Comparison of ENCODE assay signal across 8 mouse cellular contexts in genomic region chr7:128003688-128004087, GRCm38 (mm10). TPM values are rescaled to one million over a fixed set of nuclear protein-coding genes. Genes with fewer than 3 reads are reported as not detected.
A peak's percentile ranks its signal among the peaks of the same experiment; 100 is the strongest.
DNase-seq lines count a peak whose midpoint lies in the region; ATAC-seq lines count a peak whose summit lies in the region.

TSS of gene Trim72 (plus strand) at chr7:128003949.

- H3K4me1 ChIP-seq in forebrain, embryonic 11.5 days (replicated peaks; ENCODE audit: control insufficient read depth, insufficient read depth, low read length) = peaks cover 4% of the 10 kb centered on the region; the same call in 1 of the 2 replicates
- no peaks in the 10 kb centered on the region for H3K4me1 ChIP-seq in forebrain, embryonic 15.5 days
- H3K4me1 ChIP-seq in limb, embryonic 11.5 days (ENCODE audit: control insufficient read depth, insufficient read depth, low read length) = peaks cover 13% of the 10 kb centered on the region; the same call in 1 of the 2 replicates

- peak within 1 kb of the TSS; percentile 27; the same call in 1 of the 2 replicates for H3K4me2 ChIP-seq in forebrain, embryonic 11.5 days (ENCODE audit: low read depth, low read length, severe bottlenecking)
- H3K4me2 ChIP-seq in forebrain, embryonic 15.5 days (replicated peaks) = no peak within 1 kb of the TSS
- H3K4me2 ChIP-seq in limb, embryonic 11.5 days (ENCODE audit: low read depth, severe bottlenecking) = peak within 1 kb of the TSS; percentile 42

- no peak within 1 kb of the TSS for H3K27ac ChIP-seq in forebrain, embryonic 11.5 days (ENCODE audit: low read depth, low read length)
- no peak within 1 kb of the TSS for H3K27ac ChIP-seq in forebrain, embryonic 15.5 days (replicated peaks)
- no peak within 1 kb of the TSS for H3K27ac ChIP-seq in limb, embryonic 11.5 days (replicated peaks; ENCODE audit: low read depth, low read length)

- 98% methylated on average over 2 of the region's 2 CpGs for WGBS in forebrain, embryonic 11.5 days
- WGBS in forebrain, embryonic 15.5 days = 94% methylated on average over 2 of the region's 2 CpGs
- 93% methylated on average over 2 of the region's 2 CpGs for WGBS in limb, embryonic 11.5 days

- no peak within 1 kb of the TSS for H3K9ac ChIP-seq in forebrain, embryonic 11.5 days (ENCODE audit: low read length)
- no peak within 1 kb of the TSS for H3K9ac ChIP-seq in forebrain, embryonic 15.5 days (replicated peaks)
- peak within 1 kb of the TSS; percentile 47; the same call in 1 of the 2 replicates for H3K9ac ChIP-seq in limb, embryonic 11.5 days (ENCODE audit: low read length)

- no peaks in the 10 kb centered on the region for H3K36me3 ChIP-seq in forebrain, embryonic 11.5 days (ENCODE audit: control insufficient read depth, insufficient read depth, low read length)
- H3K36me3 ChIP-seq in forebrain, embryonic 15.5 days = no peaks in the 10 kb centered on the region
- no peaks in the 10 kb centered on the region for H3K36me3 ChIP-seq in limb, embryonic 11.5 days (ENCODE audit: control insufficient read depth, insufficient read depth, low read length)

- no peak within 1 kb of the TSS for H3K4me3 ChIP-seq in forebrain, embryonic 11.5 days (ENCODE audit: low read depth, low read length)
- H3K4me3 ChIP-seq in forebrain, embryonic 15.5 days = no peak within 1 kb of the TSS
- H3K4me3 ChIP-seq in limb, embryonic 11.5 days (ENCODE audit: low read depth, low read length) = no peak within 1 kb of the TSS

- no peak for DNase-seq in forebrain, embryonic 11.5 days (ENCODE audit: low spot score)
- DNase-seq in cerebellum, adult 8-10 months = peak; percentile 66
- peak; percentile 73 to 78 for DNase-seq in heart, adult 9 months (ENCODE audit: low spot score in 2 of 2)
- DNase-seq in limb, embryonic 11.5 days (ENCODE audit: low spot score) = no peak
- no peak for DNase-seq in spleen, postnatal 4 days (ENCODE audit: low spot score in 2 of 2)
- DNase-seq in kidney, postnatal 25 days = no peak
- DNase-seq in thymus, postnatal 36 days = no peak

- no peaks in the 10 kb centered on the region for H3K27me3 ChIP-seq in forebrain, embryonic 11.5 days (ENCODE audit: control insufficient read depth, insufficient read depth, low read length)
- 0 out of 2 replicates have a peak, but pooled peaks cover 8% of the 10 kb centered on the region for H3K27me3 ChIP-seq in forebrain, embryonic 15.5 days
- no peaks in the 10 kb centered on the region for H3K27me3 ChIP-seq in limb, embryonic 11.5 days (ENCODE audit: control insufficient read depth, insufficient read depth, low read length)

- no peak for ATAC-seq in forebrain, embryonic 11.5 days (replicated peaks; ENCODE audit: low FRiP score)
- ATAC-seq in forebrain, embryonic 15.5 days (replicated peaks) = no peak
- no peak for ATAC-seq in limb, embryonic 11.5 days (ENCODE audit: insufficient number of reproducible peaks, low FRiP score, low TSS enrichment, low read depth)

- H3K9me3 ChIP-seq in forebrain, embryonic 11.5 days (ENCODE audit: control insufficient read depth, low read length) = no peaks in the 10 kb centered on the region
- no peaks in the 10 kb centered on the region for H3K9me3 ChIP-seq in forebrain, embryonic 15.5 days
- H3K9me3 ChIP-seq in limb, embryonic 11.5 days (ENCODE audit: control insufficient read depth, low read length) = no peaks in the 10 kb centered on the region

RNA-seq across cellular contexts. Expression of gene Trim72, which starts in this region (rescaled TPM):
- not detected in 2 replicates for polyA plus RNA-seq in forebrain, embryonic 11.5 days (2014; fragmentation: Nextera tagmentation; extraction: Ambion mirVana)
- polyA plus RNA-seq in forebrain, embryonic 15.5 days (2015; fragmentation: Nextera tagmentation; extraction: Ambion mirVana) = not detected in 2 replicates
- 0.10 and 0.20 TPM in 2 replicates for polyA plus RNA-seq in limb, embryonic 11.5 days (2014; fragmentation: Nextera tagmentation; extraction: Ambion mirVana)

Comparison
In these comparisons a context has a peak if more than half of its experiments do, and no peak if none do; other contexts are left out.
1. DNase-seq: peak in cerebellum, adult 8-10 months (single experiment) and heart, adult 9 months (2 of 2); none in forebrain, embryonic 11.5 days (single experiment), limb, embryonic 11.5 days (single experiment), spleen, postnatal 4 days (0 of 2), kidney, postnatal 25 days (0 of 2) and thymus, postnatal 36 days (0 of 2).